Mouse (Mus musculus) erythroblast, embryonic 14.5 days (primary cell): ENCODE results near the gene Dgke. TPM values are rescaled to one million over a fixed set of nuclear protein-coding genes. Genes with fewer than 3 reads are reported as not detected.

Source experiments
- H3K27me3 ChIP-seq: 2 replicates; pipeline ENCODE4 v1.6.1; 2012; ENCODE audit warnings: inconsistent platforms; ENCODE audit not compliant: control insufficient read depth
- H3K36me3 ChIP-seq: 2 replicates; pipeline ENCODE4 v1.6.1; 2012; ENCODE audit warnings: mild to moderate bottlenecking, inconsistent platforms; ENCODE audit not compliant: control insufficient read depth
- H3K4me1 ChIP-seq: 2 replicates; pipeline ENCODE4 v1.6.1; 2012; ENCODE audit warnings: inconsistent platforms; ENCODE audit not compliant: control insufficient read depth
- H3K4me3 ChIP-seq: replicated peaks from 2 replicates; pipeline ENCODE3; 2012; ENCODE audit warnings: moderate library complexity, mild to moderate bottlenecking, inconsistent platforms
- H3K9me3 ChIP-seq: 2 replicates; pipeline ENCODE4 v1.6.1; 2012; ENCODE audit warnings: low read length, inconsistent platforms, mixed read lengths; ENCODE audit not compliant: control insufficient read depth
- GATA1 ChIP-seq: IDR thresholded peaks from 2 replicates; pipeline ENCODE4 v1.6.1; 2012; ENCODE audit warnings: low read length, inconsistent platforms, mixed read lengths
- TAL1 ChIP-seq: IDR thresholded peaks from 3 replicates; pipeline ENCODE4 v1.6.1; 2012; ENCODE audit warnings: low read length, inconsistent platforms, mixed read lengths
- polyA plus RNA-seq: library from polyadenylated mRNA; stranded (reverse); fragments of >175 nt; gene quantifications from 2 replicates; pipeline ENCODE4 v1.2.3, GENCODE M21; 2012

Dgke gene
- polyA plus RNA-seq, 1 experiment: not detected

DNA sequence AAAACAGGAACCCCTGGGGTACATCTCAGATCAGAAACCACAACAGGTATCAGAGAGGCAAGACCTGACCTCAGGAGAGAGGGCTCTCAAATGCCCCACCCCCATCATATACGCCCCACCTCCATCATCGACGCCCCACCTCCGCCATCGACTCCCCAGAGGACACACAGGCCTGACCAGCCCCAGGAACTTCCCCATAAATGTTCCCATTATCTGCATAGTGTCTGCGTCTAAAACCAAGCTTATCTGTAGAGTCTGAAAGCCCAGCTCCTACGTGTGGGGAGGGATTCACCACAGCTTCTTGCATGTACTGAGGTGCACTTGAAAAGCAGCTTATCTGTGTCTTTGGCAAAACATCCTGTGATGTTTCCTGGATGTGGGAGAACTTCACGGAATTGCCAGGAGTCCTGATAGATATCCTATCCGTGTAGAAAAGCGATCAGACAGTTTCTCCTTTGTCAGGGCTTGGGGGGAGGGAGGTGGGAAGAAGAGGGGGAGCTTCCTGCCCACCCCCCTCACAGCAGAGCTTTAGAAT is 37.7 kb downstream of the Dgke start:
- Histone ChIP-seq H3K9me3 (no peaks in the 10 kb centered on the region), H3K4me1 (peaks cover 18% of the 10 kb centered on the region), H3K4me3 (no peak overlapping the region), H3K36me3 (no peaks in the 10 kb centered on the region), H3K27me3 (no peaks in the 10 kb centered on the region)
- TF ChIP-seq TAL1 (no peak), GATA1 (no peak)

DNA sequence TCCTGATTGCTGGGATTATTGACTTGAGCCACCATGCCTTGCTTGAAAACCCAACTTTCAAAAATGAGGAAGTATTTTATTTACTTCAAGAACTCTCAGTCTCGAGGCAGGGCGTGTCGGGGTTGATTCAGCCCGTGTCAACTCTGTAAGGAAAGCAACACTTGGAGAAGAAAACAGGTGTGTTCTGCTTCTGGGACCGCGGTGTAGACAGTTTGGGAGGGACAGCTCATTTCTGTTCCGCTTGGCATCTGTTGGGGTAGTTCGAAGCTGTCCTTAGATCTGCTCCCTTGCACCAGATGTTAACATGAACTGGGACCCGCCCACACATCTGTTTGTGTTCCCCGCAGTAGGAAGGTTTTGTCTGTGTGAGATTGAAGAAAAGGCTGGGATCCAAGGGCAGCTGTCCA is 38.7 kb downstream of the Dgke start:
- Histone ChIP-seq H3K9me3 (no peaks in the 10 kb centered on the region), H3K4me1 (peaks cover 18% of the 10 kb centered on the region), H3K36me3 (no peaks in the 10 kb centered on the region), H3K4me3 (no peak overlapping the region), H3K27me3 (no peaks in the 10 kb centered on the region)
- no peak for TF ChIP-seq TAL1
- no peak for TF ChIP-seq GATA1

DNA sequence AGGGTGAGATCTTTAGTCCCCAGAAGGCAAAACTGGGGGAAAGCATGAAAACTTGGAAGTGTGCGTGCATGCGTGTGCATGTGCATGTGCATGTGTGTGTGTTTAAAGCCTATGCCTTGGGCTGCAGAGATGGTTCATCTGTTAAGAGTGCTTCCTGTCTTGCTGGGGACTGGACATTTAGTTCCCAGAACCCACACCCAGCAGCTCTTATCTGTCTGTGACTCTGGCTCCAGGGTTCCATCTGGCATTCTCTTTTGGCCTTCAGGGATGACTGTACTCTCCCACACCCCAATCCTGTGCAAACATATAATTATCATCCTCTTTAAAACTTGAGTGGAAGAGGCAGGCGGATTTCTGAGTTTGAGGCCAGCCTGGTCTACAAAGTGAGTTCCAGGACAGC is 40.5 kb downstream of the Dgke start:
- TF ChIP-seq GATA1: no peak
- TF ChIP-seq TAL1: no peak
- Histone ChIP-seq H3K9me3 (no peaks in the 10 kb centered on the region), H3K4me1 (peaks cover 32% of the 10 kb centered on the region), H3K4me3 (no peak overlapping the region), H3K36me3 (peaks cover 1% of the 10 kb centered on the region), H3K27me3 (no peaks in the 10 kb centered on the region)

DNA sequence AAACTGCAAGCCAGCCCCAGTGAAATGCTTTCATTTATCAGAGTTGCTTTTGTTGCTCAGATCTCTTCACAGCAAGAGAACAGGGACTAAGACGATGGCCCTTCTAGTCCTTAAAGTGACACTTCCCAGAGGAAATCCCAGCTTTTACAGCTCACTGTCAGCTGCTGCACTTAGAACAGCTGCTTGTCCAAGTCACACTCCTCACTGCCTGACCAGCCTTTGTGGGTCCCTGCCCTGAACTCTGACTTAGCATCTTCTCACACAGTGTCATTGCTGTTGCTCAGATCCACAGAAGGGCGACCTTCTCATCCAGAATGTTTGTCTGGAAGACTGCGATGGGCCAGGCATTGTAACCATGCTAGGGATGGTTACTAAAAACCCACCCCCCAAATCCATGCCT is 41.0 kb downstream of the Dgke start:
- TF ChIP-seq GATA1: no peak
- TF ChIP-seq TAL1: no peak
- no peak overlapping the region for H3K4me3 ChIP-seq
- H3K9me3 ChIP-seq: no peaks in the 10 kb centered on the region
- H3K27me3 ChIP-seq: no peaks in the 10 kb centered on the region
- H3K36me3 ChIP-seq: peaks cover 7% of the 10 kb centered on the region
- peaks cover 37% of the 10 kb centered on the region for H3K4me1 ChIP-seq

DNA sequence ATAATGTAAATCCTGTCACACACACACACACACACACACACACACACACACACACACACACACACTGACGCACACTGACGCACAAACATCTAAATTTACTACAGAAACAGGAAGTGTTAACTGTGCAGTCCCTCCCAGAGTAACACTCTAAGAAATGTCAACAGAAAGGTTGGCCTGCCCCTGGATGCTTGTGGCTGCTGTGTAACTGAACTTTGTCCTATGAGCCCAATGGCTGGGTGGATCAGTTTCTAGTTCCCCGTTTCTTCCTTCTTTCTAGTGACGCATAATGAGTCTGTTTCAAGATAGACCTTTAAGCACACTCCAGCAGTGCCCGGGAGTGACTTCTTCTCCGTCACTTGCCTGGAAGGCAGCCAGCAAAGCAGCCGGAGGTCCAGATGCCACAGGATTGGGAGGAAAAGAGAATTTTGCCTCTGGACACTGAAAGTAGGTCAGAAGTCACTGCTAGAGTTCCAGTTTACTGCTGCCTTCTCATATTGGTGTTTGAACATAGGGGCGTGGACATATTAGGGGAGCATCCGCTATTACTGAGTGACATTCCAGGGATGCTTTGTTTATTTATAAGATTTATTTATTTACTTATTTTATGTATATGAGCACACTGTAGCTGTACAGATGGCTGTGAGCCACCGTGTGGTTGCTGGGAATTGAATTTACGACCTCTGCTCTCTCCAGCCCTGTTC is 42.3 kb downstream of the Dgke start:
- peaks cover 17% of the 10 kb centered on the region for H3K36me3 ChIP-seq
- no peaks in the 10 kb centered on the region for H3K27me3 ChIP-seq
- TF ChIP-seq TAL1: no peak
- no peak for TF ChIP-seq GATA1
- peaks cover 45% of the 10 kb centered on the region for H3K4me1 ChIP-seq
- no peak overlapping the region for H3K4me3 ChIP-seq
- H3K9me3 ChIP-seq: no peaks in the 10 kb centered on the region

DNA sequence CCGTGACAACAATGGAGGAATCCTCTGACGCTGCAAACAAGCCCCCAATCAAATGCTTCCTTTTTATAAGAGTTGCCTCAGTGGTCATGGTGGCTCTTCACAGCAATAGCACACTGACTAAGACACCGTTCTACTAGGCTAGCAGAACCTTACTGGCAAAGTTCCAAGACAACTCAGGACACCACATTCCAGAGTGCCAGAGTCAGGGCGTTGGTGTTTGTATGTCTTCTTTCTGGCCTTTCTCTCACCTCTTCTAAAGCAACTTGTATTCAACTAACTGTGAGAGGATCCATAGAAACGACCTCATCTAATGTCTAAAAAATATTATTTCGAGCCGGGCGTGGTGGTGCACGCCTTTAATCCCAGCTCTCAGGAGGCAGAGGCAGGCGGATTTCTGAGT is 43.2 kb downstream of the Dgke start:
- H3K9me3 ChIP-seq: no peaks in the 10 kb centered on the region
- TF ChIP-seq GATA1: no peak
- no peak for TF ChIP-seq TAL1
- no peaks in the 10 kb centered on the region for H3K27me3 ChIP-seq
- H3K4me3 ChIP-seq: no peak overlapping the region
- peaks cover 44% of the 10 kb centered on the region for H3K4me1 ChIP-seq
- H3K36me3 ChIP-seq: peaks cover 24% of the 10 kb centered on the region

DNA sequence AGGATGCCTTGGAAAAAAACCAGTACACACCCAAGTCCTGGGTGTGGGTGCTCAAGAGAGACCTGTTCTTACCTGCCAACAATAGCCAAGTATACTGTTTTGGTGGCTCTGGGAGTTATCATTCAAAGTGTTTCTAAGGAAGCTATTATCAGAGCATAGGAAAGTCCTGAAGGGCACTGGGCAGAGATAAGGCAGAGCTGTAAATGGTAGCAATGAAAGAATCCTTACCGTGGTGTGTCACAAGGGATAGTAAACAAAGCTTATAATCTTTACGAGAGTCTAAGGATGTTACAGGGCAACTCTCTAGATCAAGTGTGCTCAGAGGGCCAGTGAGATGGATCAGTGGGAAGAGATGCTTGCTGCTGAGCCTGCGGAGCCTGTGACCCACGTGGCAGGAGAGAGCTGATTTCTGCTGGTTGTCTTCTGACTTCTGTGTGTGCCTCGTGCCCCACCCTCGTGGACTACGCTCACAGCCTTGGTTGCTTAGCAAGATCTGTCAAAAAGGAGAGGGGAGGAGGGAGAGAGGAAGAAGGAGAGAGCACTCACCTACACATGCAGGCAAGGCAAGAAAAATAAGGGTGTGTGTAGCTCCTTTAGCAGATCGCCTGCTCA is 44.4 kb downstream of the Dgke start:
- H3K9me3 ChIP-seq: no peaks in the 10 kb centered on the region
- H3K36me3 ChIP-seq: peaks cover 36% of the 10 kb centered on the region
- no peak overlapping the region for H3K4me3 ChIP-seq
- H3K27me3 ChIP-seq: no peaks in the 10 kb centered on the region
- H3K4me1 ChIP-seq: peaks cover 50% of the 10 kb centered on the region
- TF ChIP-seq GATA1 (no peak), TAL1 (no peak)

DNA sequence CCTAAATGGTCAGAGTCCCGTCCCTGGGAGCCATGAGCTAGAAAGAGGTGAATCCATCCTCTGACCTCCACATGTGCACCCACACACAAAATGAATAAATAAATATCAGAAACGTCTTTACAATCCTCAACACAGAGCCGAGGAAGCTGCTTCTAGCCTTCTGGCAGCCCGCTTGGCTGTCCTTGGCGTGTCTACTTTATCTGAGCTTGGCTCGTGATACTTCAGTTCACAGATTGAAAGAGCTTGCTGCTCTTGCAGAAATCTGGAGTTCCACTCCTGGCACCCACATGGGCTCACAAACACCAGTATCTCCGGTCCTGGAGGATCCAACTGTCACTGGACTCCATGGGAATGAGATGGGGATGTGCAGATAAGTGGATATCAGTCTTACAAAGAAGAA is 45.0 kb downstream of the Dgke start:
- Histone ChIP-seq H3K27me3 (no peaks in the 10 kb centered on the region), H3K36me3 (peaks cover 40% of the 10 kb centered on the region), H3K9me3 (no peaks in the 10 kb centered on the region), H3K4me1 (peaks cover 55% of the 10 kb centered on the region), H3K4me3 (no peak overlapping the region)
- TF ChIP-seq GATA1 (no peak), TAL1 (no peak)

DNA sequence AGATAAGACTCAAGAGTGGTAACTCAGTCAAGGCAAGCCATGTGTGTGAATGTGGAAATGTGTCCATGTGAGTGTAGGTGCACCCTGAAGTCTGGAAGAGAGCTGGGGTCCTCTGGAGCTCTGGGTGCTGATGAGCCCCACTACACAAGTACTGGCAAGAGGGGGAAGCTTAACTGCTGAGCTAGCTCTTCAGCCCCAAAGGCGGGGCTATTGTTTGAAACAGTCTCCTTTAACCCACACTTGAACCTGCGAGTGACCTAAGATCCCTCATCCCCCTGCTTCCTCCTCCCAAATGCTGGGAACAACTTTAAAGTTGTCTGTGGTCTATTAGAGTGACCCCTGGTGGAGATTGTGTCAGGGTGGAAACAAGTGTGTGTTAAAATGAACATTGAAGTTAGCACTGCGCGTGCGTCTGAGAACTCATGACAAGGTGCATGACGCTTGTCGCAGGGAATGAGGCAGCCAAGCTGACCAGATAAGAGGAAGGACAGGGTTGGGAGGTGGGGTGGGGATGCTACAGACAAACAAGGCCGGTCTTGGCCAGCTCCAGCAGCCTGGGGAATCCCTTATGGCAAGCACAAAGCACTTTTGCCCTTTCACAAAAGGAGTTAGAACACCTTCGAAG is 45.9 kb downstream of the Dgke start:
- peaks cover 58% of the 10 kb centered on the region for H3K4me1 ChIP-seq
- no peak overlapping the region for H3K4me3 ChIP-seq
- no peaks in the 10 kb centered on the region for H3K27me3 ChIP-seq
- TF ChIP-seq GATA1 (no peak), TAL1 (no peak)
- H3K9me3 ChIP-seq: no peaks in the 10 kb centered on the region
- H3K36me3 ChIP-seq: peaks cover 49% of the 10 kb centered on the region
